Mouse (Mus musculus) liver, embryonic 15.5 days (tissue): ENCODE measurements around the gene Gm9844. TPM values are rescaled to one million over a fixed set of nuclear protein-coding genes. Genes with fewer than 3 reads are reported as not detected.

Experiments
- ATAC-seq: fragments of 200-750 bp; cut with Nextera tagmentation; 2 replicates; pipeline ENCODE4 v1.8.0; 2017; ENCODE audit warnings: moderate number of reproducible peaks, mild to moderate bottlenecking, moderate library complexity; ENCODE audit not compliant: insufficient read depth
- H3K27ac ChIP-seq: fragments of 300-500 bp; sonication (generic); replicated peaks from 2 replicates; pipeline ENCODE4 v1.5.1; 2015; ENCODE audit warnings: mild to moderate bottlenecking, inconsistent platforms
- H3K27me3 ChIP-seq: fragments of 300-500 bp; sonication (generic); 2 replicates; pipeline ENCODE4 v1.6.1; 2015; ENCODE audit warnings: mild to moderate bottlenecking, inconsistent platforms
- H3K36me3 ChIP-seq: fragments of 300-500 bp; sonication (generic); replicated peaks from 2 replicates; pipeline ENCODE4 v1.6.1; 2015; ENCODE audit warnings: moderate library complexity, mild to moderate bottlenecking, inconsistent platforms
- H3K4me1 ChIP-seq: fragments of 300-500 bp; sonication (generic); replicated peaks from 2 replicates; pipeline ENCODE4 v1.6.1; 2015; ENCODE audit warnings: inconsistent platforms
- H3K4me2 ChIP-seq: fragments of 300-500 bp; sonication (generic); 2 replicates; pipeline ENCODE4 v1.6.1; 2015; ENCODE audit warnings: moderate library complexity, mild to moderate bottlenecking, inconsistent platforms
- H3K4me3 ChIP-seq: fragments of 300-500 bp; sonication (generic); replicated peaks from 2 replicates; pipeline ENCODE4 v1.5.1; 2015; ENCODE audit warnings: mild to moderate bottlenecking, inconsistent platforms
- H3K9ac ChIP-seq: fragments of 300-500 bp; sonication (generic); 2 replicates; pipeline ENCODE4 v1.6.1; 2015; ENCODE audit warnings: moderate library complexity, mild to moderate bottlenecking, inconsistent platforms
- H3K9me3 ChIP-seq: fragments of 300-500 bp; sonication (generic); replicated peaks from 2 replicates; pipeline ENCODE4 v1.6.1; 2016; ENCODE audit warnings: inconsistent platforms
- WGBS: fragments of 180-500 bp; shearing (Covaris S2); methylation state at CpG from one replicate; pipeline ENCODE4 v1.1.7; 2015; ENCODE audit warnings: mixed read lengths; ENCODE audit not compliant: insufficient replicate concordance; 5-methylcytosine and 5-hydroxymethylcytosine counted together
- polyA plus RNA-seq: library from polyadenylated mRNA; unstranded; fragments of >200 nt; fragmentation: Nextera tagmentation; extraction: Ambion mirVana; gene quantifications from 2 replicates; pipeline ENCODE4 v1.2.1, GENCODE M21; 2015

Gene Gm9844
- polyA plus RNA-seq, 1 experiment from 2014 or later: 1.9 TPM

DNA sequence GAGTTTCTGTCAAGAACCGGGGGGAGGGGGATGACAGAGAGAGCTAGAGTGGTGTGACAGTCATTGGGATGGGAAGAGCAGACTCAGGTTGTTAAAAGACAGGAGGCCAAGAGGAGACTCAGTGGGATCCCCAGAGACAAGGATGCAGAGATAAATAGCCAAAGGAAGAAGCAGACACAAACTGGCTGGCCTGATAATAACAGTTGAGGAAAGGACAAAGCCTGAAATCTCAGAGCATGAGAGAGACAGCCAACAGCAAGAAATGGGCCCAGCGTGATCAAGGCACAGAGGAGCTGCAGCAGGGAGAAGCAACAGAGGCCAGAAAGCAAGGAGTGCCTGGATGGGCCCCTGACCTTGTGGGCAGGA is 40.2 kb downstream of the Gm9844 start:
- H3K36me3 ChIP-seq: no peaks in the 10 kb centered on the region
- H3K9me3 ChIP-seq: no peaks in the 10 kb centered on the region
- H3K27me3 ChIP-seq: no peaks in the 10 kb centered on the region
- H3K4me3 ChIP-seq: peak overlapping the region; percentile 72
- ATAC-seq: no peak
- 11% methylated on average over 2 of the region's 2 CpGs for WGBS
- H3K9ac ChIP-seq: peak overlapping the region; percentile 79
- peaks cover 62% of the 10 kb centered on the region for H3K4me1 ChIP-seq
- H3K27ac ChIP-seq: peak overlapping the region; percentile 93
- peak overlapping the region; percentile 93 for H3K4me2 ChIP-seq

DNA sequence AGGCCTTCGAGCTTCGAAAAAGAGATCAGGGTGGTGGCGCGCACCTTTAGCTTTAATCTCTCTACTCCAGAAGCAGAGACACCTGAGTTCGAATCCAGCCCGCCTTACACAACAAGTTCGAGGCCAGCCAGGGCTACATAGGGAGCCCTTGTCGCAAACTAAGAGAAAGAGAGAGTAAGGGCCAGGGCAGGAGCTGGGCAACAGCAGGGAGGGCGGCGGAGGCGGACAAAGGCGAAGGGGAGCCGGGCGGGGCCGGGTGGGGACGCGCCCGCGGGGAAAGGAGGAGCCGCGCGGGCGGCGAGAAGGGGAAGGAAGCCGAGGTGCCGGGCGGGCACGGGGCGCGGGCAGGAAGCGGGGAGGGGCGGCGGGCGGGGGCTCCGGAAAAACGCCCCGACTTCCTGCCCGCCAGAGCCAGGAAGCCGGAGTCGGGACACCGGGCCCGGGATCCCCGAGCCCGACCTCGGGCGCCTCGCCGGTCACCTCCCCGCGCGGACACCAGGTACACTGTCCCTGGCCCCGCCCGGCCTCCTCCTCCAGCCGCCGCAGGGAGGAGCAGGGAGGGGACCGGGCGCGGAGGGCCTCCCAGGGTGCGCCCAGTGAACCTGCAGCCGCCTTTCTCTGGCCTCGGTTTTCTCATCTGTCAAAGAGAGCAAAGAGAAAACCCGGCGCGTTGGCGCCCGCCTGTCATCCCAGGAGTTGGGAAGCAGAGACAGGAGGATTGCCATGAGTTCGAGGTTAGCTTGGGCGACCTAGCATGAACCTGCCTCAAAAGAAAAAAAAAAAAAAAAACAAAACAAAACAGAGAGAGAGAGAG is 40.8 kb downstream of the Gm9844 start, which contains the start of gene Arhgef1:
TSS of gene Arhgef1 (plus strand) at position 283 of the 814 bp plus-strand sequence.
- Histone ChIP-seq H3K4me2 (peak within 1 kb of the TSS; percentile 93), H3K27ac (peak within 1 kb of the TSS; percentile 93)
- peak; percentile 59 for ATAC-seq

DNA sequence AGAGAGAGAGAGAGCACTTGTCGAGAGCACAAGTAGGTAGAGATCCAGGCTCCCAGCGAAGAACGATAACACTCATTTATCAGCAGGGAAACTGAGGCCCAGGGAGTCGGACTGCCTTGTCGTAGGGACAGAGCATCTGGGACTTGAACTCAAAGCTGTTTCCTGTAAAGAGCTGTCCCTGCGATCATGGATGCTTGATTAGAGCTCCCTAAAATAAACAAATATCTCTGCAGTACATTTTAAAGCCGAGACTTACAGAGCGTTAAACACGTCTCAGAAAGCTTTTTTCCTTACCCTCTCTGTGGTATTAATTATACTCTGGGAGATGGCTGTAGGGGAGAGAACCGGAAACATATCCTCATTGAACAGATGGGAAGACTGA is 41.4 kb downstream of the Gm9844 start:
- Histone ChIP-seq H3K4me2 (peak overlapping the region; percentile 93), H3K9me3 (no peaks in the 10 kb centered on the region), H3K9ac (peak overlapping the region; percentile 79), H3K4me1 (peaks cover 65% of the 10 kb centered on the region), H3K36me3 (peaks cover 11% of the 10 kb centered on the region), H3K27ac (peak overlapping the region; percentile 93), H3K27me3 (no peaks in the 10 kb centered on the region), H3K4me3 (peak overlapping the region; percentile 72)
- ATAC-seq: no peak
- WGBS: 7% methylated on average over 10 of the region's 10 CpGs

More for the DNA sequence above, 40.8 kb downstream of the Gm9844 start, which contains the start of gene Arhgef1:
- Histone ChIP-seq H3K36me3 (peaks cover 6% of the 10 kb centered on the region; the same call in 1 of the 2 replicates), H3K27me3 (no peaks in the 10 kb centered on the region), H3K9me3 (no peaks in the 10 kb centered on the region), H3K4me1 (peaks cover 68% of the 10 kb centered on the region), H3K9ac (peak within 1 kb of the TSS; percentile 79), H3K4me3 (peak within 1 kb of the TSS; percentile 72)
- WGBS: 1% methylated on average over 55 of the region's 68 CpGs

DNA sequence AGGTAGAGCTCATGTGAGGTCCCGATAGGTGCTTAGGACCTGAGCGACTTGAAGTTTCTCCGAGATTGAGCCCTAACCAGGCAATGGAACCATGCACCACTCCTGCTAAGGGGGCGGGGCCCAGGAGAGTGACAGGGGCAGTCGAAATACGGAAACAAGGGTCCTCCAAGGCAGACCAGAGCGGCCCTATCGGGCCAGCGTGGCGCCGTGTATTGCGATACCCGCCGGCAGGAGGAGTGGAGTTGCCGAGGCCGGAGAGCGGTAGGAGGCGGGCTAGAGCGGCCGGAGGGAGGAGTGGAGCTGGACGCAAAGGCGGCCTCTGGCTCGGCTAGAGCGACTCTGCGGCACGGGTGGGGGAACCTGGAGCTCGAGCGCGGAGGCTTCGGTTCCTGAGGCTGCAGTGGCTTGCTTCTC is 42.1 kb downstream of the Gm9844 start:
- under 1% methylated on average over 30 of the region's 30 CpGs for whole genome bisulfite sequencing
- no peaks in the 10 kb centered on the region for H3K27me3 ChIP-seq

DNA sequence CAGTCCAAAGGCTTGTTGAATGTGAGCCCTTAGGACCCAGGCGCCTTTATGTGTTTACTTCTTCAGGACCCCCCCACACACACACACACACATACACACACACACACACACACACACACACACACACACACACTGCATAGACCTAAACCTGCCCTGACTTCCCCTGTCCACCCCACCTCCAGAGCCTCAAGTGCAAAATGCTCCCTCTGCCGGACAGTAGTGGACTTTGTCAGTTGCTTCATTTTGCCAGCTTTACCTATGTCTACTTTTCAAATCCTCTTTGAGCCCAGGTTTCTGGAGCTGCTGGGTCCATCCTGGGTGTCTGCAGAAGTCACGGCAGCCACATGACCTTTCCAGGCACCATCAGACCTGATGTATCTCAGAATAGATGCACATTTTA is 42.9 kb downstream of the Gm9844 start:
- peak overlapping the region; percentile 72 for H3K4me3 ChIP-seq
- H3K4me2 ChIP-seq: peak overlapping the region; percentile 93
- H3K27me3 ChIP-seq: no peaks in the 10 kb centered on the region
- peaks cover 22% of the 10 kb centered on the region for H3K36me3 ChIP-seq
- WGBS: 11% methylated on average over 3 of the region's 3 CpGs
- H3K4me1 ChIP-seq: peaks cover 65% of the 10 kb centered on the region
- peak overlapping the region; percentile 93 for H3K27ac ChIP-seq
- 0 out of 2 replicates have a peak, but pooled peaks have one; percentile 7 for ATAC-seq
- H3K9ac ChIP-seq: peak overlapping the region; percentile 74
- H3K9me3 ChIP-seq: no peaks in the 10 kb centered on the region

More for the DNA sequence above, 42.1 kb downstream of the Gm9844 start:
- H3K4me2 ChIP-seq: peak overlapping the region; percentile 93
- H3K9ac ChIP-seq: peak overlapping the region; percentile 79
- H3K36me3 ChIP-seq: peaks cover 17% of the 10 kb centered on the region
- H3K4me1 ChIP-seq: peaks cover 65% of the 10 kb centered on the region
- peak; percentile 94 for ATAC-seq
- H3K27ac ChIP-seq: peak overlapping the region; percentile 93
- H3K4me3 ChIP-seq: peak overlapping the region; percentile 72
- no peaks in the 10 kb centered on the region for H3K9me3 ChIP-seq

DNA sequence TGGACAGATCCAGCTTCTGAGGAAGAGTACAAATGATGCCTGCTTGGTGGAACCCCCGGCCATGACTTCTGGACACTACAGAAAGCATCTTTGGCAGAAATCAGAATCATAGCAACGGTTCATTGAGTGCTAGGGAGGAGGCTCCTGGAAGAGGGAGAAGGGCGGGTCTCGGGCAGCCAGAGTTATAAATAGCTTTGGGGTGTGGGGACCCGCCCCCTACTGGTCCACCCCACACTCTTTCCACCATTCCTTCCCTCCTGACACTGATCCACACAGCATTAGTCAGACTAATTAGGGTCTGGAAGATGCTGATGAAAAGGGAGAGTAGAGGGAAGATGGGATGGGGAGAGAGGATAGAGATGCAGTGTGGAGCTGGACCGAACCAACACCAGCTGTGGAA is 44.5 kb downstream of the Gm9844 start:
- no peak for ATAC-seq
- Histone ChIP-seq H3K9me3 (no peaks in the 10 kb centered on the region), H3K4me3 (no peak overlapping the region), H3K4me1 (peaks cover 59% of the 10 kb centered on the region), H3K27ac (no peak overlapping the region; the same call in 1 of the 2 replicates), H3K27me3 (no peaks in the 10 kb centered on the region), H3K4me2 (peak overlapping the region; percentile 93), H3K36me3 (peaks cover 31% of the 10 kb centered on the region), H3K9ac (no peak overlapping the region)
- WGBS: 14% methylated on average over 6 of the region's 6 CpGs

DNA sequence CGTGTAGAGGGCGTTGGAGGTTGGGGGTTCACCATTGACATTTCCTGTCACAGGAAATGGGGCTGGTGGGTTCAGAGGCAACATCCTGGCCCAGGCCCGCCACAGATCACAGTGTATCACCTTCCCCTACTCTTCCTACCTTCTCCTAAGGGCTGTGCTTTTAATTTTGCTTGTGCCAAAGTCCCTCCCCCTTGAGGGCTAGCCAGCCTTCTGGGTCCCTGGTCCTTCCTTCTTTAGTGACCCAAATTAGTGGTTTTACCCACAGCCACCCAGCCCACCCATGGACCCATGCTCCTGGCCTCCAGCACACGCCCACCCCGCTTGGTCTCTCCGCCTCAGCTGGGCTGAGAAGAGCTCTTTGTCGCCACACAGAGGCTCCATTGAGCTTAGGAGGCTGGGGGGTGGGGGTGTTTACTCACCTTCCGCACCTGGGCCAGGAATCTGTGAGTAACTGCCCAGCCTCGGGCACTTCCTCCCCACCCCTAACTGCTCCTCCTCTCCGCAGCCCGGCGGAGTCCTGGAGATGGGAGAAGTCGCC is 45.3 kb downstream of the Gm9844 start:
- no peak overlapping the region for H3K4me2 ChIP-seq
- H3K4me1 ChIP-seq: peaks cover 52% of the 10 kb centered on the region
- no peak for ATAC-seq
- 34% methylated on average over 13 of the region's 13 CpGs for WGBS
- no peaks in the 10 kb centered on the region for H3K9me3 ChIP-seq
- no peaks in the 10 kb centered on the region for H3K27me3 ChIP-seq
- H3K4me3 ChIP-seq: no peak overlapping the region
- H3K36me3 ChIP-seq: peaks cover 37% of the 10 kb centered on the region
- H3K27ac ChIP-seq: no peak overlapping the region; the same call in 1 of the 2 replicates
- H3K9ac ChIP-seq: no peak overlapping the region

Other genes with a start within 250 kb of the Gm9844 start
- gene Lypd3, start 225.7 kb upstream of the Gm9844 start, polyA plus RNA-seq: not detected in 2 replicates
- gene Tex101, start 185.5 kb upstream of the Gm9844 start, polyA plus RNA-seq: 0.08 TPM in 1 of 2 replicates, not detected in the other
- gene BC049730, start 153.0 kb upstream of the Gm9844 start, polyA plus RNA-seq: not detected in 2 replicates
- not detected in 2 replicates for gene Gm4763, start 135.3 kb upstream of the Gm9844 start, polyA plus RNA-seq
- 10.1 and 13.5 TPM in 2 replicates for gene Cd177, start 101.9 kb upstream of the Gm9844 start, polyA plus RNA-seq
- gene Ceacam10, start 85.0 kb upstream of the Gm9844 start, polyA plus RNA-seq: 2.1 and 2.4 TPM in 2 replicates
- gene Lypd4, start 7.7 kb downstream of the Gm9844 start, polyA plus RNA-seq: not detected in 2 replicates
- gene Dmrtc2, start 7.8 kb downstream of the Gm9844 start, polyA plus RNA-seq: not detected in 2 replicates
- 1,016 and 1,167 TPM in 2 replicates for gene Rps19, start 22.2 kb downstream of the Gm9844 start, polyA plus RNA-seq
- 6.0 and 7.2 TPM in 2 replicates for gene Cd79a, start 35.2 kb downstream of the Gm9844 start, polyA plus RNA-seq
- gene Arhgef1, start 40.7 kb downstream of the Gm9844 start, polyA plus RNA-seq: 41.7 and 46.4 TPM in 2 replicates
- not detected in 2 replicates for gene Gm4881, start 82.3 kb downstream of the Gm9844 start, polyA plus RNA-seq
- 59.4 and 69.5 TPM in 2 replicates for gene Rabac1, start 110.5 kb downstream of the Gm9844 start, polyA plus RNA-seq
- 1.3 and 1.5 TPM in 2 replicates for gene Atp1a3, start 143.7 kb downstream of the Gm9844 start, polyA plus RNA-seq
- gene Grik5, start 210.1 kb downstream of the Gm9844 start, polyA plus RNA-seq: 0.54 and 0.82 TPM in 2 replicates
- 9.9 and 11.1 TPM in 2 replicates for gene Zfp574, start 210.4 kb downstream of the Gm9844 start, polyA plus RNA-seq